Mouse (Mus musculus) MEL (cell line): Measurements from ENCODE around the gene Tm9sf2. TPM values are rescaled to one million over a fixed set of nuclear protein-coding genes. Genes with fewer than 3 reads are reported as not detected.

Experiments used
- DNase-seq: peaks from one replicate; pipeline ENCODE4 v3.0.0; 2011; ENCODE audit warnings: low read depth, low spot score
- H3K27ac ChIP-seq: 2 replicates; pipeline ENCODE4 v1.5.1; 2012; ENCODE audit warnings: low read depth, mild to moderate bottlenecking, control low read depth, low read length, moderate library complexity; ENCODE audit not compliant: control insufficient read depth
- H3K27me3 ChIP-seq, 2 experiments: fragments of 150-350 bp in 1 of 2; sonication (generic) in 1 of 2; 2 replicates each; pipeline ENCODE4 v1.6.1; 2012; ENCODE audit warnings: low read length in 2 of 2, mild to moderate bottlenecking in 2 of 2, improper control_type of control experiment in 1 of 2, moderate library complexity in 1 of 2; ENCODE audit not compliant: insufficient read depth in 2 of 2, control insufficient read depth in 1 of 2
- H3K36me3 ChIP-seq, 2 experiments: 2 replicates each; pipeline ENCODE4 v1.6.1; 2012 to 2014; ENCODE audit warnings: low read length in 2 of 2, improper control_type of control experiment in 1 of 2, inconsistent platforms in 1 of 2, mild to moderate bottlenecking in 1 of 2; ENCODE audit not compliant: insufficient read depth in 2 of 2, control insufficient read depth in 1 of 2
- H3K4me1 ChIP-seq, 2 experiments: fragments of 150-350 bp in 1 of 2; sonication (generic) in 1 of 2; 2 replicates each; pipeline ENCODE4 v1.6.1; 2012; ENCODE audit warnings: low read length in 2 of 2, improper control_type of control experiment in 1 of 2, mild to moderate bottlenecking in 1 of 2; ENCODE audit not compliant: insufficient read depth in 2 of 2, control insufficient read depth in 1 of 2
- H3K4me3 ChIP-seq, 2 experiments: fragments of 150-350 bp in 1 of 2; sonication (generic) in 1 of 2; 2 replicates each; pipeline ENCODE4 v1.5.1; 2012; ENCODE audit warnings: low read depth in 2 of 2, low read length in 2 of 2, mild to moderate bottlenecking in 2 of 2, moderate library complexity in 2 of 2, control low read depth in 1 of 2, improper control_type of control experiment in 1 of 2; ENCODE audit not compliant: control insufficient read depth in 1 of 2, insufficient read depth in 1 of 2
- H3K79me2 ChIP-seq: 2 replicates; pipeline ENCODE4 v1.6.1; 2012; ENCODE audit warnings: mild to moderate bottlenecking, low read length, moderate library complexity; ENCODE audit not compliant: control insufficient read depth, poor library complexity, insufficient read depth
- H3K9ac ChIP-seq: 2 replicates; pipeline ENCODE4 v1.6.1; 2012; ENCODE audit warnings: low read depth, mild to moderate bottlenecking, control low read depth, low read length, moderate library complexity; ENCODE audit not compliant: control insufficient read depth, poor library complexity, severe bottlenecking
- H3K9me3 ChIP-seq: fragments of 150-350 bp; sonication (generic); replicated peaks from 2 replicates; pipeline ENCODE4 v1.6.1; 2012; ENCODE audit warnings: mild to moderate bottlenecking, low read length, improper control_type of control experiment, moderate library complexity; ENCODE audit not compliant: insufficient read depth
- BHLHE40 ChIP-seq: IDR thresholded peaks from 2 replicates; pipeline ENCODE4 v1.6.1; 2012; ENCODE audit warnings: low read depth, mild to moderate bottlenecking, inconsistent platforms, low read length, improper control_type of control experiment, borderline replicate concordance
- CHD2 ChIP-seq: IDR thresholded peaks from 2 replicates; pipeline ENCODE4 v1.6.1; 2011; ENCODE audit warnings: low read length, improper control_type of control experiment
- CTCF ChIP-seq, 3 experiments: IDR thresholded peaks in 2 of 3; conservative IDR thresholded peaks in 1 of 3; 2 replicates each; pipeline ENCODE4 v1.5.1; 2011 to 2012; ENCODE audit warnings: low read length in 3 of 3, low read depth in 2 of 3, mild to moderate bottlenecking in 2 of 3, improper control_type of control experiment in 1 of 3, inconsistent platforms in 1 of 3, mixed read lengths in 1 of 3, moderate library complexity in 1 of 3; ENCODE audit not compliant: control insufficient read depth in 1 of 3, insufficient read depth in 1 of 3, poor library complexity in 1 of 3, severe bottlenecking in 1 of 3
- E2F4 ChIP-seq: IDR thresholded peaks from 2 replicates; pipeline ENCODE4 v1.6.1; 2011; ENCODE audit warnings: low read depth, low read length, improper control_type of control experiment, borderline replicate concordance
- ELF1 ChIP-seq: IDR thresholded peaks from 2 replicates; pipeline ENCODE4 v1.6.1; 2014; ENCODE audit warnings: low read depth, mild to moderate bottlenecking, inconsistent platforms, low read length, improper control_type of control experiment, moderate library complexity
- EP300 ChIP-seq, 2 experiments: IDR thresholded peaks; 2 replicates each; pipeline ENCODE4 v1.6.1; 2011; ENCODE audit warnings: improper control_type of control experiment in 2 of 2, low read length in 2 of 2, low read depth in 1 of 2, mild to moderate bottlenecking in 1 of 2
- ETS1 ChIP-seq: IDR thresholded peaks from 2 replicates; pipeline ENCODE4 v1.6.1; 2012; ENCODE audit warnings: low read depth, mild to moderate bottlenecking, inconsistent platforms, low read length, improper control_type of control experiment, moderate library complexity
- GABPA ChIP-seq: IDR thresholded peaks from 2 replicates; pipeline ENCODE4 v1.6.1; 2012; ENCODE audit warnings: low read depth, mild to moderate bottlenecking, inconsistent platforms, low read length, improper control_type of control experiment, moderate library complexity
- GATA1 ChIP-seq: IDR thresholded peaks from 2 replicates; pipeline ENCODE4 v1.6.1; 2011; ENCODE audit warnings: low read depth, low read length, improper control_type of control experiment
- HCFC1 ChIP-seq: IDR thresholded peaks from 2 replicates; pipeline ENCODE4 v1.6.1; 2012; ENCODE audit warnings: low read depth, mild to moderate bottlenecking, inconsistent platforms, low read length, improper control_type of control experiment, moderate library complexity
- JUND ChIP-seq: IDR thresholded peaks from 2 replicates; pipeline ENCODE4 v1.6.1; 2011; ENCODE audit warnings: low read depth, mild to moderate bottlenecking, improper control_type of control experiment, low read length
- MAFK ChIP-seq: IDR thresholded peaks from 2 replicates; pipeline ENCODE4 v1.6.1; 2011; ENCODE audit warnings: low read depth, mild to moderate bottlenecking, low read length, improper control_type of control experiment, borderline replicate concordance
- MAX ChIP-seq: IDR thresholded peaks from 2 replicates; pipeline ENCODE4 v1.6.1; 2011; ENCODE audit warnings: low read length, improper control_type of control experiment
- MAZ ChIP-seq: IDR thresholded peaks from 2 replicates; pipeline ENCODE4 v1.6.1; 2012; ENCODE audit warnings: low read depth, mild to moderate bottlenecking, inconsistent platforms, low read length, improper control_type of control experiment
- MEF2A ChIP-seq: IDR thresholded peaks from 2 replicates; pipeline ENCODE4 v1.6.1; 2014; ENCODE audit warnings: low read depth, mild to moderate bottlenecking, inconsistent platforms, low read length, improper control_type of control experiment; ENCODE audit not compliant: poor library complexity, insufficient replicate concordance, severe bottlenecking; ENCODE audit errors: extremely low read depth
- MXI1 ChIP-seq: IDR thresholded peaks from 2 replicates; pipeline ENCODE4 v1.6.1; 2011; ENCODE audit warnings: mild to moderate bottlenecking, low read depth, low read length, improper control_type of control experiment
- MYC ChIP-seq: IDR thresholded peaks from 2 replicates; pipeline ENCODE4 v1.6.1; 2011; ENCODE audit warnings: low read depth, mild to moderate bottlenecking, low read length, improper control_type of control experiment, moderate library complexity
- NRF1 ChIP-seq: IDR thresholded peaks from 2 replicates; pipeline ENCODE4 v1.6.1; 2014; ENCODE audit warnings: low read depth, mild to moderate bottlenecking, inconsistent platforms, low read length, improper control_type of control experiment, moderate library complexity; ENCODE audit not compliant: poor library complexity, insufficient read depth, severe bottlenecking
- POLR2A ChIP-seq, 2 experiments: IDR thresholded peaks; 2 replicates each; pipeline ENCODE4 v1.6.1; 2011 to 2012; ENCODE audit warnings: low read length in 2 of 2, mild to moderate bottlenecking in 2 of 2, control low read depth in 1 of 2, improper control_type of control experiment in 1 of 2, low read depth in 1 of 2, moderate library complexity in 1 of 2; ENCODE audit not compliant: control insufficient read depth in 1 of 2, insufficient read depth in 1 of 2, poor library complexity in 1 of 2
- POLR2AphosphoS2 ChIP-seq: IDR thresholded peaks from 2 replicates; pipeline ENCODE4 v1.6.1; 2011; ENCODE audit warnings: low read length, improper control_type of control experiment
- RAD21 ChIP-seq: IDR thresholded peaks from 2 replicates; pipeline ENCODE4 v1.6.1; 2011; ENCODE audit warnings: mild to moderate bottlenecking, low read depth, low read length, improper control_type of control experiment
- SIN3A ChIP-seq: IDR thresholded peaks from 2 replicates; pipeline ENCODE4 v1.6.1; 2012; ENCODE audit warnings: low read length, improper control_type of control experiment, inconsistent platforms
- SMC3 ChIP-seq: IDR thresholded peaks from 2 replicates; pipeline ENCODE4 v1.6.1; 2011; ENCODE audit warnings: low read depth, low read length, improper control_type of control experiment
- TAL1 ChIP-seq: IDR thresholded peaks from 2 replicates; pipeline ENCODE4 v1.6.1; 2012; ENCODE audit warnings: mild to moderate bottlenecking, inconsistent platforms, low read length, moderate library complexity, mixed read lengths
- TBP ChIP-seq: IDR thresholded peaks from 2 replicates; pipeline ENCODE4 v1.8.0; 2011; ENCODE audit warnings: low read depth, low read length, improper control_type of control experiment
- TCF12 ChIP-seq: IDR thresholded peaks from 2 replicates; pipeline ENCODE4 v1.6.1; 2014; ENCODE audit warnings: low read depth, mild to moderate bottlenecking, inconsistent platforms, low read length, improper control_type of control experiment, moderate library complexity
- USF1 ChIP-seq: IDR thresholded peaks from 2 replicates; pipeline ENCODE4 v1.6.1; 2014; ENCODE audit warnings: low read depth, mild to moderate bottlenecking, inconsistent platforms, low read length, improper control_type of control experiment, moderate library complexity
- USF2 ChIP-seq, 2 experiments: IDR thresholded peaks; 2 replicates each; pipeline ENCODE4 v1.6.1; 2011 to 2012; ENCODE audit warnings: improper control_type of control experiment in 2 of 2, low read length in 2 of 2, borderline replicate concordance in 1 of 2, inconsistent platforms in 1 of 2, low read depth in 1 of 2, mild to moderate bottlenecking in 1 of 2; ENCODE audit not compliant: insufficient read depth in 1 of 2
- ZC3H11A ChIP-seq: IDR thresholded peaks from 2 replicates; pipeline ENCODE4 v1.6.1; 2012; ENCODE audit warnings: low read depth, mild to moderate bottlenecking, inconsistent platforms, low read length, improper control_type of control experiment
- ZKSCAN1 ChIP-seq: IDR thresholded peaks from 2 replicates; pipeline ENCODE4 v1.6.1; 2012; ENCODE audit warnings: low read depth, mild to moderate bottlenecking, inconsistent platforms, low read length, improper control_type of control experiment, moderate library complexity
- ZMIZ1 ChIP-seq: IDR thresholded peaks from 2 replicates; pipeline ENCODE4 v1.6.1; 2012; ENCODE audit warnings: low read depth, mild to moderate bottlenecking, inconsistent platforms, low read length, improper control_type of control experiment, moderate library complexity
- polyA plus RNA-seq, 2 experiments: library from polyadenylated mRNA; stranded (reverse) in 1 of 2; unstranded in 1 of 2; fragments of >175 nt in 1 of 2; fragments of >200 nt in 1 of 2; gene quantifications; 2 replicates each; pipeline versions ENCODE4 v1.2.1 to v1.2.4; 2012; ENCODE audit warnings: low replicate concordance in 2 of 2, low read depth in 1 of 2; ENCODE audit not compliant: insufficient read length in 2 of 2, insufficient read depth in 1 of 2, missing spikeins in 1 of 2
- total RNA-seq: library from RNA; depleted of rRNA; stranded (reverse); fragments of 300-350 nt; gene quantifications from 2 replicates; pipeline ENCODE4 v1.2.3, GENCODE M21; 2012

Gene Tm9sf2
- total and polyA plus RNA-seq, 3 experiments: 59.6 to 62.7 TPM; not detected in 1

DNA sequence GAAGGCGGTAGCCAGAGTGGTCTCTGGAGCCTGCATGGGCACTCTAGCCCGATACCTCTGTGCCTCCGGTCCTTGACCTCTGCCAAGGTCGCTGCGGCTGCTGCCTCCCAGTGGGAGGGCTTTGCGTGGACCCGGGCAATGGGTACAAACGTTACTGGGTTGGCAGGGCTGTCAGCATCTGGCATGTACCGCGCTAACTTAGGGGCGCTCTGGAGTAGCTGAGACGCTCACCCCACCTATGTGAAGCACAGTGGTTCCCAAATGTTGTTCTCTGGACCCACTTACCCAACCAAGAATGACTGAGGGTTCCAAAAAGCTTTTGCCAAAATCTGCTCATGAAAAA lies 74.9 kb downstream of the Tm9sf2 start:
- Histone ChIP-seq H3K9me3 (no peaks in the 10 kb centered on the region), H3K36me3 (peaks cover 0 to 28% of the 10 kb centered on the region in 2 experiments; a peak in 2 of 4 replicates), H3K9ac (peak overlapping the region; percentile 83), H3K79me2 (peaks cover 3% of the 10 kb centered on the region), H3K4me3 (peak overlapping the region; percentile 79 to 83), H3K4me1 (peaks cover 9 to 28% of the 10 kb centered on the region in 2 experiments), H3K27me3 (no peaks in the 10 kb centered on the region), H3K27ac (peak overlapping the region; percentile 74)
- DNase-seq: no peak
- TF ChIP-seq ELF1 (no peak), TBP (no peak), POLR2AphosphoS2 (no peak), CTCF (IDR thresholded peaks at IDR 0.05 in 2 of 3, conservative IDR thresholded peaks at IDR 0.05 in 1 of 3; ENCODE audit: control insufficient read depth in 1 of 3, insufficient read depth in 1 of 3, low read depth in 2 of 3, low read length in 3 of 3, poor library complexity in 1 of 3, severe bottlenecking in 1 of 3) (no peak; a peak in 1 of 6 replicates), POLR2A (IDR thresholded peaks at IDR 0.05; ENCODE audit: control insufficient read depth in 1 of 2, insufficient read depth in 1 of 2, low read depth in 1 of 2, low read length in 2 of 2, poor library complexity in 1 of 2) (no peak; a peak in 1 of 4 replicates), TCF12 (no peak), CHD2 (no peak), ZKSCAN1 (no peak)

DNA sequence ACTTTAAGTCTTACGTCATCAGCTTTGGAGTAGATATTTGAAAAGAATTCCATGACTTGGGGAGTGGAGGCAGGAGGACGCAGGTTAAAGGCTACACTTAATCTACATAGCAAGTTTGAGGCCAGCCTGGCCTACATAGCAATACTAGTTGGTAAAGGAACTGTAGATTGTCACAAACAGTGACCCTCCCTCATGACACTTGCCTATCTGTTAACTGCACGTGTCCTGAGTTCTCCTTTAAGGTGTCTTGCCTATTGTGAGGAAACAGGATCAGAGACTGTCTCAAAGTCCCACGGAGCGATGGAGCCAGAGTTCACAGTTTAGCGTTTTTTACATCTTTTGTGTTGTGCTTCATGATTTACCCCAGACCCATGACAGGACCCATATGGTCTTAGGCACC lies 75.4 kb downstream of the Tm9sf2 start:
- peaks cover 3% of the 10 kb centered on the region for H3K79me2 ChIP-seq
- H3K27ac ChIP-seq: peak overlapping the region; percentile 74
- H3K9ac ChIP-seq: peak overlapping the region; percentile 83

More for the DNA sequence above, 75.4 kb downstream of the Tm9sf2 start:
- peaks cover 0 to 28% of the 10 kb centered on the region in 2 experiments; a peak in 2 of 4 replicates for H3K36me3 ChIP-seq
- peak overlapping the region; percentile 79 to 83 for H3K4me3 ChIP-seq
- peaks cover 9 to 28% of the 10 kb centered on the region in 2 experiments for H3K4me1 ChIP-seq
- peak; percentile 79 for DNase-seq
- H3K27me3 ChIP-seq: no peaks in the 10 kb centered on the region
- no peaks in the 10 kb centered on the region for H3K9me3 ChIP-seq
- peak; percentile 68 for TF ChIP-seq TAL1
- no peak for TF ChIP-seq CHD2
- no peak for TF ChIP-seq ZMIZ1
- no peak for TF ChIP-seq USF2 (IDR thresholded peaks at IDR 0.05; ENCODE audit: borderline replicate concordance in 1 of 2, insufficient read depth in 1 of 2, low read depth in 1 of 2, low read length in 2 of 2)
- TF ChIP-seq MAFK: no peak
- TF ChIP-seq TCF12: peak; percentile 42; the same call in 1 of the 2 replicates
- peak; percentile 86 for TF ChIP-seq SIN3A
- TF ChIP-seq TBP: 0 out of 2 replicates have a peak, but pooled peaks have one; percentile 34
- peak; percentile 89 for TF ChIP-seq MYC
- TF ChIP-seq ETS1: peak; percentile 55; the same call in 1 of the 2 replicates
- TF ChIP-seq MEF2A: no peak
- no peak for TF ChIP-seq ZC3H11A
- TF ChIP-seq E2F4: no peak
- TF ChIP-seq EP300 (IDR thresholded peaks at IDR 0.05; ENCODE audit: low read depth in 1 of 2, low read length in 2 of 2): peak; percentile 54 to 55
- TF ChIP-seq NRF1: no peak
- TF ChIP-seq MAX: peak; percentile 92
- no peak for TF ChIP-seq MAZ
- TF ChIP-seq GATA1: 0 out of 2 replicates have a peak, but pooled peaks have one; percentile 18
- no peak for TF ChIP-seq RAD21
- no peak for TF ChIP-seq HCFC1
- no peak for TF ChIP-seq SMC3
- no peak for TF ChIP-seq JUND
- peak; percentile 94 for TF ChIP-seq MXI1
- TF ChIP-seq GABPA: no peak
- peak; percentile 49; the same call in 1 of the 2 replicates for TF ChIP-seq USF1
- TF ChIP-seq BHLHE40: peak; percentile 89
